Mouse (Mus musculus) forebrain, embryonic 14.5 days (tissue): ENCODE measurements around the gene Cnga1. TPM values are rescaled to one million over a fixed set of nuclear protein-coding genes. Genes with fewer than 3 reads are reported as not detected.

Source experiments
- ATAC-seq: fragments of 200-750 bp; cut with Nextera tagmentation; 2 replicates; pipeline ENCODE4 v1.8.0; 2017; ENCODE audit warnings: mild to moderate bottlenecking, moderate library complexity
- DNase-seq: peaks from one replicate; pipeline ENCODE4 v3.0.0-alpha.2; 2015; ENCODE audit warnings: low spot score
- H3K27ac ChIP-seq: fragments of 300-500 bp; sonication (generic); 2 replicates; pipeline ENCODE4 v1.5.1; 2014; ENCODE audit warnings: low read depth, mild to moderate bottlenecking, control low read depth, low read length, moderate library complexity
- H3K27me3 ChIP-seq: fragments of 300-500 bp; sonication (generic); replicated peaks from 2 replicates; pipeline ENCODE4 v1.6.1; 2014; ENCODE audit warnings: low read length, control low read depth, mixed read lengths; ENCODE audit not compliant: control insufficient read depth, insufficient read depth
- H3K36me3 ChIP-seq: fragments of 300-500 bp; sonication (generic); 2 replicates; pipeline ENCODE4 v1.6.1; 2014; ENCODE audit warnings: low read length, control low read depth; ENCODE audit not compliant: control insufficient read depth, insufficient read depth
- H3K4me1 ChIP-seq: fragments of 300-500 bp; sonication (generic); 2 replicates; pipeline ENCODE4 v1.6.1; 2014; ENCODE audit warnings: antibody characterized with exemption, low read length, control low read depth; ENCODE audit not compliant: control insufficient read depth, insufficient read depth
- H3K4me2 ChIP-seq: fragments of 300-500 bp; sonication (generic); 2 replicates; pipeline ENCODE4 v1.6.1; 2014; ENCODE audit warnings: mild to moderate bottlenecking, control low read depth, low read length
- H3K4me3 ChIP-seq: fragments of 300-500 bp; sonication (generic); 2 replicates; pipeline ENCODE4 v1.5.1; 2014; ENCODE audit warnings: low read depth, low read length, control low read depth
- H3K9ac ChIP-seq: fragments of 300-500 bp; sonication (generic); 2 replicates; pipeline ENCODE4 v1.6.1; 2014; ENCODE audit warnings: mild to moderate bottlenecking, low read length, control low read depth, moderate library complexity
- H3K9me3 ChIP-seq: fragments of 300-500 bp; sonication (generic); replicated peaks from 2 replicates; pipeline ENCODE4 v1.6.1; 2016; ENCODE audit warnings: low read length, control low read depth, mixed read lengths; ENCODE audit not compliant: control insufficient read depth
- WGBS: fragments of 180-500 bp; shearing (Covaris S2); extraction: QIAGEN DNeasy Blood & Tissue Kit; methylation state at CpG from one replicate; pipeline ENCODE4 v1.1.7; 2014; 5-methylcytosine and 5-hydroxymethylcytosine counted together
- polyA plus RNA-seq: library from polyadenylated mRNA; unstranded; fragments of >200 nt; fragmentation: Nextera tagmentation; extraction: Ambion mirVana; gene quantifications from 2 replicates; pipeline ENCODE4 v1.2.1, GENCODE M21; 2014

Gene Cnga1
- not detected in 2 replicates for polyA plus RNA-seq

- DNase-seq, result no peak
- H3K36me3 ChIP-seq, result no peaks in the 10 kb centered on the region
- 32% methylated on average over 1 of the region's 1 CpGs for WGBS
These were observed at the start of gene Cnga1 for GRCm38 (mm10) chr5:72644175-72644574. Gene Cnga1, minus strand, starts transcription at chr5:72644275.

GRCm38 (mm10) chr5:72690516-72690915, 46.4 kb upstream of the Cnga1 start:
- Histone ChIP-seq H3K27ac (no peak overlapping the region), H3K4me1 (no peaks in the 10 kb centered on the region), H3K9ac (no peak overlapping the region), H3K4me2 (no peak overlapping the region), H3K36me3 (no peaks in the 10 kb centered on the region), H3K4me3 (no peak overlapping the region), H3K27me3 (no peaks in the 10 kb centered on the region), H3K9me3 (no peaks in the 10 kb centered on the region)
- WGBS, result 84% methylated on average over 5 of the region's 5 CpGs
- DNase-seq, result no peak
- no peak for ATAC-seq

More at GRCm38 (mm10) chr5:72644175-72644574, at the start of gene Cnga1:
- Histone ChIP-seq H3K4me3 (no peak within 1 kb of the TSS), H3K4me1 (0 out of 2 replicates have a peak, but pooled peaks cover 2% of the 10 kb centered on the region), H3K9ac (no peak within 1 kb of the TSS), H3K9me3 (no peaks in the 10 kb centered on the region), H3K4me2 (no peak within 1 kb of the TSS), H3K27me3 (peaks cover 24% of the 10 kb centered on the region; the same call in 1 of the 2 replicates), H3K27ac (no peak within 1 kb of the TSS)
- ATAC-seq, result no peak

- DNase-seq (peak; percentile 56), ATAC-seq (no peak)
- Histone ChIP-seq H3K9me3 (no peaks in the 10 kb centered on the region), H3K4me3 (no peak overlapping the region), H3K4me1 (no peaks in the 10 kb centered on the region), H3K36me3 (no peaks in the 10 kb centered on the region), H3K27me3 (no peaks in the 10 kb centered on the region), H3K27ac (no peak overlapping the region), H3K4me2 (no peak overlapping the region), H3K9ac (no peak overlapping the region)
- 89% methylated on average over 7 of the region's 7 CpGs for WGBS
These were observed 45.5 kb upstream of the Cnga1 start for GRCm38 (mm10) chr5:72689556-72689955.

- no peaks in the 10 kb centered on the region for H3K9me3 ChIP-seq
- whole genome bisulfite sequencing, result 90% methylated on average over 6 of the region's 6 CpGs
- H3K27me3 ChIP-seq, result no peaks in the 10 kb centered on the region
- no peak for ATAC-seq
- H3K4me1 ChIP-seq, result no peaks in the 10 kb centered on the region
- H3K36me3 ChIP-seq, result no peaks in the 10 kb centered on the region
- no peak for DNase-seq
- no peak overlapping the region for H3K9ac ChIP-seq
- no peak overlapping the region for H3K4me3 ChIP-seq
- no peak overlapping the region for H3K27ac ChIP-seq
- H3K4me2 ChIP-seq, result no peak overlapping the region
These were observed 37.4 kb upstream of the Cnga1 start for GRCm38 (mm10) chr5:72681451-72681850.

- peaks cover 5% of the 10 kb centered on the region; the same call in 1 of the 2 replicates for H3K4me1 ChIP-seq
These were observed 31.0 kb upstream of the Cnga1 start for GRCm38 (mm10) chr5:72674994-72675542.

GRCm38 (mm10) chr5:72671017-72671699, 27.1 kb upstream of the Cnga1 start:
- Histone ChIP-seq H3K9ac (no peak overlapping the region), H3K27me3 (no peaks in the 10 kb centered on the region), H3K4me3 (no peak overlapping the region), H3K9me3 (no peaks in the 10 kb centered on the region), H3K4me2 (no peak overlapping the region), H3K27ac (no peak overlapping the region), H3K36me3 (no peaks in the 10 kb centered on the region), H3K4me1 (peaks cover 5% of the 10 kb centered on the region; the same call in 1 of the 2 replicates)
- DNase-seq (peak; percentile 64), ATAC-seq (peak; percentile 72; the same call in 1 of the 2 replicates)
- WGBS, result 24% methylated on average over 8 of the region's 8 CpGs

More at GRCm38 (mm10) chr5:72674994-72675542, 31.0 kb upstream of the Cnga1 start:
- DNase-seq (no peak), ATAC-seq (no peak)
- Histone ChIP-seq H3K9me3 (no peaks in the 10 kb centered on the region), H3K9ac (no peak overlapping the region), H3K27me3 (no peaks in the 10 kb centered on the region), H3K4me3 (no peak overlapping the region), H3K4me2 (no peak overlapping the region), H3K27ac (no peak overlapping the region), H3K36me3 (no peaks in the 10 kb centered on the region)
- 78% methylated on average over 9 of the region's 9 CpGs for WGBS

GRCm38 (mm10) chr5:72668351-72668750, 24.3 kb upstream of the Cnga1 start:
- Histone ChIP-seq H3K27me3 (no peaks in the 10 kb centered on the region), H3K4me2 (no peak overlapping the region), H3K4me3 (no peak overlapping the region), H3K4me1 (peaks cover 5% of the 10 kb centered on the region; the same call in 1 of the 2 replicates), H3K36me3 (no peaks in the 10 kb centered on the region), H3K9me3 (no peaks in the 10 kb centered on the region), H3K9ac (no peak overlapping the region), H3K27ac (no peak overlapping the region)
- DNase-seq, result no peak
- ATAC-seq, result no peak
- 88% methylated on average over 9 of the region's 9 CpGs for WGBS

- no peak overlapping the region for H3K27ac ChIP-seq
- 62% methylated on average over 7 of the region's 7 CpGs for WGBS
- no peak overlapping the region for H3K4me3 ChIP-seq
- H3K9me3 ChIP-seq, result no peaks in the 10 kb centered on the region
- H3K27me3 ChIP-seq, result no peaks in the 10 kb centered on the region
- H3K9ac ChIP-seq, result no peak overlapping the region
- no peak overlapping the region for H3K4me2 ChIP-seq
- ATAC-seq, result no peak
- DNase-seq, result no peak
- H3K36me3 ChIP-seq, result no peaks in the 10 kb centered on the region
- H3K4me1 ChIP-seq, result peaks cover 3% of the 10 kb centered on the region; the same call in 1 of the 2 replicates
These were observed 22.4 kb upstream of the Cnga1 start for GRCm38 (mm10) chr5:72666428-72666827.

GRCm38 (mm10) chr5:72665281-72665680, 21.2 kb upstream of the Cnga1 start:
- ATAC-seq (no peak), DNase-seq (peak; percentile 54)
- WGBS, result 24% methylated on average over 5 of the region's 5 CpGs
- H3K4me1 ChIP-seq, result no peaks in the 10 kb centered on the region
- H3K4me3 ChIP-seq, result no peak overlapping the region
- no peaks in the 10 kb centered on the region for H3K27me3 ChIP-seq
- no peak overlapping the region for H3K9ac ChIP-seq
- no peaks in the 10 kb centered on the region for H3K9me3 ChIP-seq
- no peaks in the 10 kb centered on the region for H3K36me3 ChIP-seq
- no peak overlapping the region for H3K4me2 ChIP-seq
- no peak overlapping the region for H3K27ac ChIP-seq
